Mouse (Mus musculus) induced T-regulatory cell, adult 2 months (primary cell): ENCODE measurements around the gene Runx2.

ENCODE experiments used
- DNase-seq: peaks from one replicate; pipeline ENCODE4 v3.0.0-alpha.2; 2012; ENCODE audit warnings: low read depth

Runx2 gene

DNA sequence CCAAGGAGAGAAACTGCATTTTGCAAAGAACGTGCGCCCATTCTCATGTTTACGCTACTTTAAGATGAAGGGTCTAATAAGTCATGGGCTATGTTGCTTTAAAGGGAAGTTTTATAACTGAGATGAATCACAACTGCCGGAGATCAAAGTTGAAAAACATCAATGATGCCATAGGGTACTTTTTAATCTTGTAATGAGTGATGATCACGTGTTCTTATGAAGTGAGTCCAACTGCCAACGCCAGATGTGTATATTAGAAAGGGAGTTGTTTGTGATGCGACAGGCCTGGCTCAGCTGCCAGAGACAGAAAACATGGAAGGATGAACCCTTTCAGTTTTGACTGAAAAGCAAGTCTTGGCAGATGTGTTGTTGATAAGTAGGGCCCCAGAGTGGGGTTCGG lies 101.2 kb downstream of the Runx2 start:
- DNase-seq, result peak; percentile 76

DNA sequence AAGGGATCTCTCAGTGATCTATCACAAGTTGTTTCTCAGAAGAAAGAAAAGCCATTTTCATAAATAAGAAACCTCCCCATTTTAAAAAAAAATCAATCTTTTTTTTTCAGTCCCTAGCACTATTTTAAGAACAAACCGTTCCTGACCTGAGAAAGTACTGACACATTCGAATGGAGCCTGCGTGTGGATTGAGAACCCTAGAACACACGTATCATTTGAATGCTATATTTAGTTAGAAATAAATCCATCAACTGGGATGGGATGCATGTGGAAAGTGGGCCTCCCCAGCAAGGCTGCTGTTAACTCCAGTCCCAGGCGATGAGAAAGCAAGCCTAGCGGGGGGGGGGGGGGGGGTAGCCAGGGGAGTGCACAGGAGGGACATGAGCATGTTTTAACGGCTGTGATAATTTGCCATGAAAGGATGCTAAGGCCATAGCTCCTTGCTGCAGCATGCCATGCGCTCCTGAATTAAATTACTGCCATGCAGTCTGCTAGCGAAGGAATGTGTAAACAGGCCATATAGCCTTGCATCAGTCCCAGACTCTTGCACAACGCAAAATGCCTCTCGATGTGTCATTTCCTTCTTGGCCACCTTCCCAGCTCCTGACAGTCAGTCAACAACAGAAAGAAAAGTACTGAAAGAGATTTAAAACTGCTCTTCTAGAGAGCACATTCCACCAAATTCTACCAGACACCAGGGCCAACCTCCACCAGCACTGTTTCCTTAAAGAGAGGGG lies 104.9 kb downstream of the Runx2 start:
- no peak for DNase-seq

DNA sequence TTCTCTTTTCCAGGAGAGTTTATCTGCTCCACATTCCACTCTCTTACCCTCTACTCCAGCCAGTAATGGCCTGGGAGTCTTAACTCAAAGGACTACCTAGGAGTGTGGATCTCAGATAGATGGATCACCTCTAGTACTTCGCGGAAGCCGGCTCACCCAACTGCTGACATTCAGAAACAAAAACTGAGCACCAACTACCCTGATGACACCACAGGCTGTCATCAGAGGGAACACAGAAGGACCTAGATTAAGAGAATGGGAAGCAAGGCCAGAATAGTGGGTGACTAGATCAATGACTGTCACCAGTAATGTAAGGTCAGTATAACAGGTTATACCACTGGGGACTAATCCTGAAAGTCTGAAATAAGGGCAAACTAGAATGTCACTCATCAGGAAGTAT lies 106.6 kb downstream of the Runx2 start:
- no peak for DNase-seq

DNA sequence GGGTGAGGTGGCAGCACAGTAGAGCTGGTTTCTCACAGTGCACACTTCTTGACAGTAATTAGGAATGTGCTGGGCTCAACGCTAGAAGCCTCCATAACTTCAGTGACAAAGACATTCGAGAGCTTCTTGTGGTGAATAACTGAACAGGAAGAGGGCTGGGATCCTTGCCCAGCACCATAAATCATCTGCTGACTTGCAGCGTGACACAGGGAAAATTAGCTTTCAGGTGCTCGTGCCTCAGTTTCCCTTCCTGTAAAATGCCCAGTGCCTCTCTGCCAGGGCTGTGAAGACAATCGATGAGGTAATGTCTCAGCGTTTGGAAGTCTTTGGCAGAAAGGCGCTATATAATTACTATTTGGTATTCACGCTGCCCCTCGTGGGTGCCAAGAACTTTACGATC lies 108.1 kb downstream of the Runx2 start:
- no peak for DNase-seq

DNA sequence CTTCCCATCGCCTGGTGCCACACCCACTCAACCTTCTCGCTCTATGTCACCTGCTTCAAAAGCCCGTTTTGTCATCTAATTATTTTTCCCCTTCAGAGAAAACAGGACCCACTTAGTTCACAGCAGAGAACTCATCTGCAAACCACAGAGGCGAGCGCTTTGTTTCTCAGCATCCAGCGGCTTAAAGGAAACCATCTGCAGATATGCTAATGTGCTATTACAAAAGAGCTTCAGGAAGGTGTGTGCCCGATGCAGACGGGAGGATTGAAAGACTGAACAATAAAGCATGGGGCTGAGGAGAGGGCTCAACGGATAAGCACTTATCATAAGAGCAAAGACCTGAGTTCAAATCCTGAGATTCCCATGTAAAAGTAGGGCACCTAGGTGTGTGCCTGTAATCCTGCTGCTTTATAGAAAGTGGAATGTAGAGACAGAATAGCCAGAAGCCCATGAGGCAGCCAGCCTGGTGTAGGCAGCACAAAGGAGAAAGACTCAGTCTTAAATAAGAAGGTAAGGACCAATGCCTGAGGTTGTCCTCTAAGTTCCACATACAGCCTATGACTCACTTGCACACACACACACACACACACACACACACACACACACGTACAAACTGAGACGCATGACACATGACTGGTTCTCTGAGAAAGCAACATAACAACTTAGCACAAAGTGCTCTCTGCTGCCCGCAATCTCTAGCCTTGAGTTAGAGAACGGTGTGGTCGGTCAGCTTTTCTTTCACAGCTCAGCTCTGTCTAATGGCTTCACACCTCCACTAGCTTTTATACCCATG lies 111.9 kb downstream of the Runx2 start:
- DNase-seq, result peak; percentile 80

DNA sequence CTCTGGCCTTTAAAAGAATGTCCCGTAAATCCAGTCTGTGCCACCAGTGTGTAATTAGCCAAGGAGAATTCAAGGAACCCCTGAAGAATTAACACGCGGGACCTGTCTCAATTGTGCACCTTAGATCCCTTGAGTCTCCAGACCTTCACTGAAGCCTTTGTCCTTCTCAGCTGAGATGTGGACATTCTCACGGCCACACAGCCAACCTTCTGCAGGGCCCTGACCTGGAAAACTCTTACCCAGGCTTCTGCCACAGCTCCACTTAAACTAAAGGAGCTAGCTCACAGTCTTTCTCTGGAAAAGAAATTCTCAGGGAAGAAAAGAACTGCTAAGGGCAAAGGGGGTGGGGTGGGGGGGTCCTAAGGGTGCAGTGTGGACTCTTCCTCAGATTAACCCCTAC lies 113.1 kb downstream of the Runx2 start:
- DNase-seq, result no peak

DNA sequence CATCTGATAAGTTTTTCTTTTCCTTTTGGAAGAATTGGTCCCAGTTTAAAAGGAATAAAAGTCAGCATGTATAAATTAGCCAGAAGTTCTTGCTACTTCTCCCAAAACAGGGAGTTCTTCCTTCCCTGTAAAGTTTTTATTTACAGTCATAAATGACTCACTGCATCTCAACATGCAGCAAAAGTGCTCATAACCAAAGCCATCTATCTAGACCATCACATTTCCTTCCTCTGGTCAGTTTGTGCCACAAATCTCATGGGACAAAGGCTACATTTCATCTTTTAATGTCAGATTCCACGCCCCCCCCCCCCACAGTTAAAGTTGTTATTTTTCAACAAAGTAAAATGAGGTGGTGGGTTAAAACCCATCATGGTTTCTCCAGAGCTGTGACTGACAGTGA lies 114.3 kb downstream of the Runx2 start:
- DNase-seq, result no peak

DNA sequence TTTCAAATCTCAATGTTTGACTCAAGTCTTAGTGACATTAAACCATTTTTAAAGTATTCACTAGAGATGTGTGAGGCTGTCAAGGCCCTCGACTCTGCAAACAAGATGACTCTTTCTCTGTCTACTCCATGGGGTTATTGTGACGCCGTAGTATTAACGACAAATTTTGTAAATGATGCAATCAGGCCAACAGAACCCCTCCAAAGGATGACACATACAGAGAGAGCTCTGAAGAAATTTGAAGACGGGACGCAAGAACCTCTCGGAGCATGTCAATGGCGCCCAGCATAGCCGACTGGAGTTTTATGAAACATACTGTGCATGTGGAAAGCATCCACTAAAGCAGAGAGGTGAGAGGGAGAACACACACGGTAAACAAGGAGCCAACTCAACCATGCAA lies 117.5 kb downstream of the Runx2 start:
- no peak for DNase-seq

DNA sequence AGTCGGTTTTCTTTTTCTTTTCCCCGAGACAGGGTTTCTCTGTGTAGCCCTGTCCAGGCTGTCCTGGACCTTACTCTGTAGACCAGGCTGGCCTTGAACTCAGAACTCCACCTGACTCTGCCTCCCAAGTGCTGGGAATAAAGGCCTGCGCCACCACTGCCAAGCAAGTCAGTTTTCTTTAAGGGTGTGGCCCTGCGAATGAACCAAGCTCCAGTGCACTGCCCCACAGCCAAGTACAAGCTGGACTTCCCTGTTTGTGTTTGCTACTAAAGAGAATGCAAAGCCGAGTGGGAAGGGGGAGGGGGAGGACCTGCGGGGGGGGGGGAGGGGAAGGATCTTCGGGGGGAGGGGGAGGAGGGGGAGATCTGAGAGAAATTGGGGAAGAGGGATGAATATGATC lies 121.0 kb downstream of the Runx2 start:
- no peak for DNase-seq

DNA sequence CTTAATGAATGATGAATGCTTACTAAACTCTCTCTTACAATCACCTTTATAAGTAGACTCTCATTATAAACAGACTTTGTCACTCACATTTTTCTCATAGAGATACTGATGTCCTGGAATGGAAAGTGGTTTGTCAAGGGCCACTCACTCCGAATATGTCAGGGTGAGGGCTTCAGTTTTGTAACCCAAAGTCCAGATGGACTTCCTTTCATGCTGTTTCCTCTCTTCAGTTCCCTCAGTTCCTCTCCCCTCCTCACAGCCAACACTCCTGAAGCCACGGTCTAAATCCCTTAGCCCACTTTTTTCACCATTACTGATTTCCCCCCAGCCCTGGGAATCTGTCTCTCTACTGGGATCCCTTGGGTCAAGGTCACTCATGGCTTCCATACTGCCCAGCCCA lies 123.1 kb downstream of the Runx2 start:
- no peak for DNase-seq

DNA sequence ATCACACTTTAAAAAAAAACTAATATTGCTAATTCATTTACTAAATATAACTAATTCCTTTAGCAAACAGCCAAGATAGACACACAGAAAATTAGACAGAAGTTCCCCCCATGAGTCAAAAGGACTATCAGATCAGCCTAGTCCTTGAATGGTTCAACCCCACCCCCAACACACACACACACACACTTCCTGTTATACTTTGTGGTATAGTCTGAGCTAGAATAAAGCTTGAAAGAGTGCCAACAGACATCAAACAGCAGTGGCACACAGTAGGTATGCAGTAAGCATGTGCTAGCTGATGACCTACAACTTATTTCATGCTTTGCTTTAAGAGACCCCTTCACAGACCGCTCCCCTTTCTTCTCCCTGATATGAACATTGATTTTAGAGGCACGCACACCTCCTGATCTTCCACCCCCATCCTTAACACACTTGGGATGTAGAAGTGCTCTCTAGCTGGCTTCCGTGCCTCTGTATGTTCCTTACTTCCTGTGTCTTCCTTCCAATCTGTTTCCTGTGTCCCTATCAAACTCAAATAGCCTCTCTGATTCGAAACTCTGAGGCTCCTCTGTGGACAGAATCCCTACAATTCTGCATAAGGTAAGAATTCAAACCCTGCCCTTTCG lies 124.1 kb downstream of the Runx2 start:
- DNase-seq, result peak; percentile 79

DNA sequence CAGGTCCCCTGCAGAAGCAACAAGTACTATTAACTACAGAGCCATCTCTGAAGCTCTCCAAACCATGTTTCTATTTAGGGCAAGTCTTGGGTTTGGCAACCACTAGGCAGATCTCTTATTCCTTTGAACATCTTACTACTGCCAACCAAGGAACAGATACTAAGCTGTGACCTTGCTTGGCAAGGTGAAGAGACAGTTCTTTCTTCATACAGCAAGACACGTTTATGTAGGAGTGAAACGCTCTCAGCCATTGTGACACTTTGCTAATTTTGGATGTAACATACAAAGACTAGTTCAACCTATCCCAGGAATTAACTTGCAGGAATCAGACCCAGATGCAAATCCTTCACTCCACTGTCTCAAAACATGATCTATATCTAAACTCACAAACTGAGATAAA lies 126.3 kb downstream of the Runx2 start:
- no peak for DNase-seq

DNA sequence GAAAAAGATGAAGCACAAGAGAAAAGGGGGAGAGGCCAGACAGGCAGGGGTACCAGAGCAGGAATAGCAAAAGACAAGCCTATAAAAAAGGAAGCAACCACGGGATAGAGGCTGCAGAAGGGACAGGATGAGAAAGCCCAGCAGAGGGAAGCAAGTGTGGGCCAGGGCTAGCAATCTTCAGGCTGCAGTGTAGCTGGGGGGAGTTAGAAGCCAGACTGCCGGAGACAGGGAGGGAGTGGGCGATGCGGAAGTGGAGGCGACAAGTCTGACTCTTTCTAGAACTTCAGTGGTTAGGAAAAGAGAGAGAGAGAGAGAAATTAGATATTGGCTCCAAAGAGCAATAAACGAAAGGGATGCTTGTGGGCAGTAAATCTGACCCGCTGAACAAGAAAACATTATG lies 129.1 kb downstream of the Runx2 start:
- DNase-seq, result no peak

DNA sequence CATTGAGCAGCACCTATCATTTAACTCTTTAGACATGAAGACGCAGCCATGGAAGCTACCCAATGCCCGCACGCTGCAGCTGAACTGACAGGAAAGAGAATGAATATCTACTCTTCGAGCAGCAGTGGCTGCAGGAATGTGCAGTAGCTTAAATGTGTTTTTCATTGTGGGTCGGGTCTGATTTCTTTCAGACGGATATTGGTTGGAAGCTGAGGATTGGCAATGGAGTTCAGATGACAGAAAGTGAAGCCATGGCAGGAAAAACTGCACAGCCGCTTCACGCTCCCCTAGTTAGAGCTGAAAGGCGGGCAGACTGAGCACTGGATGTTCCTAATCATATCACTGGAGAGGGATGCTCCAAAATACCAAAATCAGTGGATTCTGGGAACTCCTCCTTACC lies 131.6 kb downstream of the Runx2 start:
- no peak for DNase-seq

DNA sequence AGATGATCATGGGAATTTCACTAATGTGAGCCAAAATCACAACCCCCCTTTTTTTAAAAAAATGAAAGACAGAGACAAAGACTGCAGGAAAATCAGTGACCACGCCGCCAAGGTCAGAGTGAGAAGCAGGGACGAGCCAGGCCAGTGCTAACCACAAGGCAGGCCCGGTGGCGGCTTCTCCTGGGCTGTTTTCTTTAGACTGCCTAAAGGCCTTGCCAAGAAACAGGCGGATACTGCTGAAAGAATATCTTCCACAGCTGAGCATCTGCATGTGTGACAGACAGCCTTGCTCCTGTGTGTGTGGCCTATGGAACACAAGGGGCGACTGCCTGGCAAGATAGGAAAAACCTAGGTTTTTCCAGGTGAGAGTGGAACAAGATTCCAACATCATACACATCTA lies 136.8 kb downstream of the Runx2 start:
- DNase-seq, result no peak

DNA sequence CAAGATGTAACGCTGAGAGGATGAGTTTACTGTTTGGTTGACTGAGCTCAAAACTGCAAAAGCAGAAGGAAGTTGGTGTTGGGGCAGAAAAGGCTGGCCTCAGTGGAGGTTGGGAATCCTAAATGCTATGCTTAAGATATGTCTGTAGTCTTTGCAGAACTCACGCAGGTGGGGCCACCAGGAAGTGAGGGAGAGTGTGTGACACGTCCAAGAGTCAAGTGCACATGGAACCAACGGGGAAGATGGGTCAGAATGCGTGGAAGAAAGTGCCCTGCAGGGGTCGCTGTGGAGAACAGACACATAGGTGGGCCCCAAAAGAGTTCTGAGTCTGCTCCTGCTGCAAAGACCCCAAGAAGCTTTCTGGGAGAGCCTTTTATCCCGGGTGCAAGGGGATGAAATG lies 141.8 kb downstream of the Runx2 start:
- peak; percentile 81 for DNase-seq

DNA sequence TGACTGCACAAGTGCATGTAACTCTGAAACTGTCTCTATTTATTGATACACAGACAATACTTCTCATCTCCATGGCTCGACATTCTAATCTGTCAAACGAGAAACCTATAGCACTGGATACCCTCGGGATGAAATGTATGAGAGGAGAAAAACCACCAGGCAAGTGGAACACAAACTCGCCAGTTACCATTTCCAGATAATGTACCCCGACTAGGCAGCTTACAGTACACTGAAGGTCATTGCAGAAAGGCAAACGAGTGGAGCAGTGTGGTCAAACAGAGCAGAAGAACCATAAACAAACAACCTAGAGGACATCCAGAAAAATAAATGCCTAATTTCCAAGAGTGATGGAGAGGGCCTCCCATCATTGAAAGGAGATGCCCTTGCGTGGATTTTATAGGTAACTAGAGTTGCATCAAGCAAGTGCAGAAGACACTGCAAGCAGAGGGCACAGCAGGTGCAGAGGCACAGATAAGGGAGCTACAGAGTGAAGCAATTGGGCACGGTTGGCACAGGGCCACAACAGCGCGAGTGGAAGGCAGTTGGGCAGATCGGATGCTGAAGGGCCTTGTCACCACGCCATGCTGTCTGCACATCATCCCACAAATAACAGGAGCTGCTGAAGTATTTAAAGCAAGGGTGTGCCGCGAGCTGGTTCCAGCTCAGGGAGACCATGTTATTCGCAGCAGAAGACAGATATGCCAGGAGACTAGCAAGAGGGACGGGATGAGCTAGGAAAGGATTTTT lies 142.5 kb downstream of the Runx2 start:
- no peak for DNase-seq

DNA sequence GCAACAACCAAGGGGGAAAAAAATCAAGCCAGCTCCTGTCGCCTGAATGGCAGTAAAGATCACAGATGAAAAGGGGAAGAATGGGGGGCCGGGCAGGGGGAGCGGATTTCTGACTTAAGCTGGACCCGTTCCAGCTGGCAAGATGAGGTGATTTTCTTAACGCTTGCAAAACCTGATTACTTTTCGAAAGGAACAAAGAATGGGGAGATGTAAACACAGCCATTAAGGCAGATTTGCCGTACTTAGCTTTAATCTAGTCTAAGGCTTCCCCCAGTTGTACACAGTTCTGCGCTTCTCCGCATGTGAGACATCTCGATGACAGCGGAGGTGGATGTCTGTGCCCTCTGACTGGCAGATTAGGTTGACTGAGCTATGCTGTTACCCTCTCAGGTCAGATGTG lies 144.6 kb downstream of the Runx2 start:
- no peak for DNase-seq

DNA sequence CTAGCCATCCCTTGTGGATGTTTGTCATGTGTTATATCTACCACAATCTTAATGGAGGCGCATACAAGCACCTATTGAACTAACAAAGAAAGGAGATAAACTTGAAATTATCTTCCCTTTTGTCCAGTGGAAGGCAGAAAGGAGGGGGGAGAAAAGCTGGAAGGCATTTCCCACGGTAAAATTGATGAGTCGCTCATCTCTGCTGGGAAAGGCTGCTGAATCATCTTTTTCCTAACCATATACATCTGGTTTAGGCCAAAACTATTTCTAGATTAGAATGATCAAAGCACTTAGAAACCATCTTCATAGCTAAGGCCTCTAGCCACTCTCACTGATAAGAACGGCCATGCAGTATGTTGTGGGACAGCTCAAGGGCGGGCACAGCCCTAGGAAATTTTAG lies 147.3 kb downstream of the Runx2 start:
- DNase-seq, result no peak

DNA sequence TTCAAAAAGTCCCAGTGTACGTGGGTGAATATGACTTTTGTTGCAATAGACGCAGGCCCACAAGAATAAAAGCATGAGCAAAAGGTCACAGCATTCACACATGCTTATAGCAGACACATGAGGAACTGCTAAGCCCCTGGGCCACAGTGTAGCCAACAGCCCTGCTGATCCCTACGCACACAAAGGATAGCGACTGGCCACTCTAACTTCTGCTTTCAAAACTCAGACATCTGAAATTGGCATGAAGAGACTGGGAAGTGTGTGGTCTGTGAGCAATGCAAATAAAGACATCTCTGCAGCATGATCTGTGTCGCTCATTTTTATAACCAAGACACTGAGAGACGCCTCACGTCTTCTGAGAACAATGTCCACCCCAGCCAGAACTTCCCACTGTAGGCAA lies 150.7 kb downstream of the Runx2 start:
- no peak for DNase-seq

DNA sequence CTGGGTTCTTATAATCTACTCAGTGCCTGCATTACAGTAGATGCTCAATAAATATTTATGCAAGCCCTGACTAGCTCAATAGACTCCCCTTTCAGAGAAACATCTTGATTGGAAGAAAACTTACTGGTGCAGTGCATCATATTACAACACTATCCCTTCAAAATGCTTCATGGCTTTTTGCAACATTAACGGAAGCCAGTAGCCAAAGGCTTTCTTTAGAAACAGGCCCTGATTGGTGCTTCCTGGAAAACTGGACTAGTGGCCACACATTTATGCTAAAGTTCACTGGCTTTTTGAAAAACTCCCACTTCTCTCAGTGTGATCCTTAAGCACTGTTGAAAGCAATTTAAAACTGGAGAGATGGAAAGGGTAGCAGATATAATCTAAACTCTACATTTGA lies 151.4 kb downstream of the Runx2 start:
- DNase-seq, result no peak

DNA sequence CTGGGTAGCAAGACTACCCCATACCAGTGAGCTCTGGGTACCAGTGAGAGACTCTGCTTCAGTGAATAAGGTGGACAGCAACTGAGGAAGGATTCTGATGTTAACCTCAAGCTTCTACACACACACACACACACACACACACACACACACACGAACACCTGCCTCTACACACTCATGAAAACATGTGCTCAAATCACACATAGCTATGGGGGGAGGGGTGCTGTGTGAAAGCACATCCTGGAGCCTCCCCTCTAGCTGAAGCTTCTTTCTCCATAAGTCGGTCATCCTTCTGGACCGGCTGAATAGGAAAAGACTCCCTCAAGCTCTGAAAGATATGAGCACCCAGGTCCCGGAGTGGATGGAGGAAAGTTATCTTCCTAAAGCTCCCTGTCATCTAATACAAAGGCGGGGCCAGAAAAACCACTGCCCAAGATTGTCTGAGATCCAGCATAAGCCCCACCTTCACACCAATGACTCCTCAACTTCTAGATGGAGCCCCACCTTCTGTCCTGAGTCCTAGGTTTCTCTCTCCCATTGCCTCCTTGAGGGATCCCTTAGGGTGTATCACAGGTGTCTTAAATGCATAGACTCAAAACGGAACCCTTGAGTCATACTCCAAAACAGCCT lies 152.4 kb downstream of the Runx2 start:
- peak; percentile 56 for DNase-seq
